Mouse (Mus musculus) CH12.LX (cell line): ENCODE results near the gene Bfsp1. TPM values are rescaled to one million over a fixed set of nuclear protein-coding genes. Genes with fewer than 3 reads are reported as not detected.

Experiments used
- DNase-seq: peaks from one replicate; pipeline ENCODE4 v3.0.0-alpha.2; 2013; ENCODE audit errors: extremely low read depth
- H3K27ac ChIP-seq: 2 replicates; pipeline ENCODE4 v1.5.1; 2012; ENCODE audit warnings: low read depth, mild to moderate bottlenecking, control low read depth, moderate library complexity; ENCODE audit not compliant: insufficient read depth
- H3K27me3 ChIP-seq: replicated peaks from 2 replicates; pipeline ENCODE3; 2012; ENCODE audit warnings: inconsistent platforms
- H3K36me3 ChIP-seq, 2 experiments: replicated peaks in 1 of 2; 2 replicates each; pipeline versions ENCODE3 to v1.6.1; 2012; ENCODE audit warnings: inconsistent platforms in 1 of 2, low read length in 1 of 2, mild to moderate bottlenecking in 1 of 2, mixed read lengths in 1 of 2, moderate library complexity in 1 of 2; ENCODE audit not compliant: control insufficient read depth in 1 of 2, insufficient read depth in 1 of 2
- H3K4me1 ChIP-seq, 2 experiments: 2 replicates each; pipeline ENCODE4 v1.6.1; 2012; ENCODE audit warnings: inconsistent platforms in 1 of 2, moderate library complexity in 1 of 2; ENCODE audit not compliant: insufficient read depth in 2 of 2, control insufficient read depth in 1 of 2
- H3K4me2 ChIP-seq: 2 replicates; pipeline ENCODE4 v1.6.1; 2012; ENCODE audit warnings: low read depth, mild to moderate bottlenecking, control low read depth; ENCODE audit not compliant: poor library complexity, insufficient read depth, severe bottlenecking
- H3K4me3 ChIP-seq, 3 experiments: fragments of 150-350 bp in 1 of 3; sonication (generic) in 1 of 3; replicated peaks in 1 of 3; 2 replicates each; pipeline versions ENCODE3 to v1.5.1; 2011 to 2012; ENCODE audit warnings: low read depth in 2 of 3, low read length in 2 of 3, mild to moderate bottlenecking in 2 of 3, moderate library complexity in 2 of 3, control low read depth in 1 of 3, improper control_type of control experiment in 1 of 3, inconsistent platforms in 1 of 3, mixed read lengths in 1 of 3; ENCODE audit not compliant: poor library complexity in 1 of 3
- H3K79me2 ChIP-seq: replicated peaks from 2 replicates; pipeline ENCODE4 v1.6.1; 2012; ENCODE audit warnings: mild to moderate bottlenecking, moderate library complexity; ENCODE audit not compliant: control insufficient read depth, poor library complexity, insufficient read depth, severe bottlenecking; ENCODE audit errors: extremely low read depth
- H3K9ac ChIP-seq: 2 replicates; pipeline ENCODE4 v1.6.1; 2012; ENCODE audit warnings: low read depth, mild to moderate bottlenecking, control low read depth, moderate library complexity; ENCODE audit not compliant: insufficient read depth
- H3K9me3 ChIP-seq: replicated peaks from 2 replicates; pipeline ENCODE3; 2012; ENCODE audit warnings: low read length, inconsistent platforms, mixed read lengths
- BHLHE40 ChIP-seq: IDR thresholded peaks from 2 replicates; pipeline ENCODE4 v1.6.1; 2011; ENCODE audit warnings: mild to moderate bottlenecking, low read depth, low read length, improper control_type of control experiment
- CHD1 ChIP-seq: IDR thresholded peaks from 2 replicates; pipeline ENCODE4 v1.6.1; 2012; ENCODE audit warnings: low read depth, low read length, improper control_type of control experiment, inconsistent platforms
- CHD2 ChIP-seq: IDR thresholded peaks from 2 replicates; pipeline ENCODE4 v1.6.1; 2011; ENCODE audit warnings: low read length, improper control_type of control experiment
- CTCF ChIP-seq, 2 experiments: IDR thresholded peaks in 1 of 2; conservative IDR thresholded peaks in 1 of 2; 2 replicates each; pipeline ENCODE4 v1.5.1; 2011 to 2012; ENCODE audit warnings: low read depth in 2 of 2, low read length in 2 of 2, improper control_type of control experiment in 1 of 2, inconsistent platforms in 1 of 2, mild to moderate bottlenecking in 1 of 2, moderate library complexity in 1 of 2
- ELF1 ChIP-seq: IDR thresholded peaks from 2 replicates; pipeline ENCODE4 v1.6.1; 2014; ENCODE audit warnings: low read depth, mild to moderate bottlenecking, inconsistent platforms, low read length, improper control_type of control experiment
- EP300 ChIP-seq: IDR thresholded peaks from 2 replicates; pipeline ENCODE4 v1.6.1; 2011; ENCODE audit warnings: low read length, improper control_type of control experiment
- ETS1 ChIP-seq: conservative IDR thresholded peaks from 2 replicates; pipeline ENCODE4 v1.6.1; 2012; ENCODE audit warnings: low read depth, mild to moderate bottlenecking, inconsistent platforms, low read length, improper control_type of control experiment, moderate library complexity
- GABPA ChIP-seq: IDR thresholded peaks from 2 replicates; pipeline ENCODE4 v1.6.1; 2012; ENCODE audit warnings: low read depth, low read length, improper control_type of control experiment, inconsistent platforms; ENCODE audit not compliant: insufficient replicate concordance
- HCFC1 ChIP-seq: IDR thresholded peaks from 2 replicates; pipeline ENCODE4 v1.6.1; 2012; ENCODE audit warnings: low read depth, mild to moderate bottlenecking, inconsistent platforms, low read length, improper control_type of control experiment
- IRF4 ChIP-seq: IDR thresholded peaks from 2 replicates; pipeline ENCODE4 v1.6.1; 2014; ENCODE audit warnings: low read depth, mild to moderate bottlenecking, inconsistent platforms, low read length, improper control_type of control experiment
- MAFK ChIP-seq: IDR thresholded peaks from 2 replicates; pipeline ENCODE4 v1.6.1; 2011; ENCODE audit warnings: low read length, improper control_type of control experiment; ENCODE audit not compliant: insufficient replicate concordance
- MAX ChIP-seq: IDR thresholded peaks from 2 replicates; pipeline ENCODE4 v1.6.1; 2011; ENCODE audit warnings: low read length, improper control_type of control experiment
- MEF2A ChIP-seq: IDR thresholded peaks from 2 replicates; pipeline ENCODE4 v1.6.1; 2014; ENCODE audit warnings: low read depth, mild to moderate bottlenecking, inconsistent platforms, low read length, improper control_type of control experiment, borderline replicate concordance
- MXI1 ChIP-seq: IDR thresholded peaks from 2 replicates; pipeline ENCODE4 v1.6.1; 2011; ENCODE audit warnings: mild to moderate bottlenecking, low read depth, low read length, improper control_type of control experiment
- NELFE ChIP-seq: IDR thresholded peaks from 2 replicates; pipeline ENCODE4 v1.6.1; 2011; ENCODE audit warnings: low read depth, low read length, improper control_type of control experiment
- POLR2A ChIP-seq: IDR thresholded peaks from 2 replicates; pipeline ENCODE4 v1.6.1; 2011; ENCODE audit warnings: low read depth, mild to moderate bottlenecking, improper control_type of control experiment, low read length
- POLR2AphosphoS2 ChIP-seq: IDR thresholded peaks from 2 replicates; pipeline ENCODE4 v1.6.1; 2011; ENCODE audit warnings: low read depth, low read length, improper control_type of control experiment
- RCOR1 ChIP-seq: conservative IDR thresholded peaks from 2 replicates; pipeline ENCODE4 v1.6.1; 2012; ENCODE audit warnings: low read depth, mild to moderate bottlenecking, inconsistent platforms, low read length, improper control_type of control experiment
- SIN3A ChIP-seq: IDR thresholded peaks from 2 replicates; pipeline ENCODE4 v1.6.1; 2012; ENCODE audit warnings: low read length, improper control_type of control experiment, inconsistent platforms
- TBP ChIP-seq: conservative IDR thresholded peaks from 2 replicates; pipeline ENCODE4 v1.6.1; 2011; ENCODE audit warnings: low read depth, low read length, improper control_type of control experiment
- UBTF ChIP-seq: IDR thresholded peaks from 2 replicates; pipeline ENCODE4 v1.6.1; 2012; ENCODE audit warnings: low read depth, mild to moderate bottlenecking, inconsistent platforms, low read length, improper control_type of control experiment, moderate library complexity
- USF1 ChIP-seq: IDR thresholded peaks from 2 replicates; pipeline ENCODE4 v1.6.1; 2014; ENCODE audit warnings: low read depth, mild to moderate bottlenecking, inconsistent platforms, low read length, improper control_type of control experiment
- ZC3H11A ChIP-seq: IDR thresholded peaks from 2 replicates; pipeline ENCODE4 v1.6.1; 2012; ENCODE audit warnings: low read depth, mild to moderate bottlenecking, inconsistent platforms, low read length, improper control_type of control experiment
- ZKSCAN1 ChIP-seq: IDR thresholded peaks from 2 replicates; pipeline ENCODE4 v1.6.1; 2012; ENCODE audit warnings: low read depth, inconsistent platforms, low read length, improper control_type of control experiment, borderline replicate concordance
- ZNF384 ChIP-seq: IDR thresholded peaks from 2 replicates; pipeline ENCODE4 v1.6.1; 2012; ENCODE audit warnings: low read depth, low read length, improper control_type of control experiment, inconsistent platforms
- dilution Hi-C: fragments of 300-500 bp; cut with MboI; formaldehyde crosslinking; loops from 2 replicates; pipeline ENCODE4 v1.14.3; 2020; ENCODE audit warnings: low sequenced_read_pairs; ENCODE audit not compliant: extremely low pct_unique_long_range_greater_than_20kb, extremely low pct_ligation_motif_present
- in situ Hi-C: fragments of 300-500 bp; cut with MboI; formaldehyde crosslinking; loops from 3 replicates; pipeline ENCODE4 v1.14.3; 2019; ENCODE audit warnings: low sequenced_read_pairs, low pct_ligation_motif_present, low pct_unique_long_range_greater_than_20kb, mixed read lengths
- polyA plus RNA-seq: library from polyadenylated mRNA; unstranded; fragments of >175 nt; gene quantifications from 2 replicates; pipeline ENCODE4 v1.2.1, GENCODE M21; 2012; ENCODE audit warnings: low read depth; ENCODE audit not compliant: insufficient read length
- total RNA-seq, 2 experiments: library from RNA; depleted of rRNA; stranded (reverse); fragments of 300-350 nt in 1 of 2; fragments of >200 nt in 1 of 2; gene quantifications; 2 replicates each; pipeline ENCODE4 v1.2.3; 2012 to 2014

Bfsp1 gene
- total and polyA plus RNA-seq, 3 experiments: 0.19 to 0.21 TPM; not detected in 1

- no peaks in the 10 kb centered on the region for H3K27me3 ChIP-seq
- H3K4me1 ChIP-seq: peaks cover 20 to 61% of the 10 kb centered on the region in 2 experiments
- 0 out of 2 replicates have a peak, but pooled peaks have one; percentile 19 for TF ChIP-seq TBP
- TF ChIP-seq RCOR1: 0 out of 2 replicates have a peak, but pooled peaks have one; percentile 27
- TF ChIP-seq IRF4: peak; percentile 75
- no peak for TF ChIP-seq CHD1
- TF ChIP-seq CTCF (conservative IDR thresholded peaks at IDR 0.05 in 1 of 2, IDR thresholded peaks at IDR 0.05 in 1 of 2; ENCODE audit: low read depth in 2 of 2, low read length in 2 of 2): no peak
- no peak for TF ChIP-seq MXI1
- TF ChIP-seq UBTF: no peak
- TF ChIP-seq HCFC1: no peak
- TF ChIP-seq GABPA: no peak
- TF ChIP-seq ZKSCAN1: no peak
- TF ChIP-seq MEF2A: peak; percentile 14; the same call in 1 of the 2 replicates
- no peak for TF ChIP-seq ZNF384
- no peak for TF ChIP-seq SIN3A
- TF ChIP-seq ELF1: 0 out of 2 replicates have a peak, but pooled peaks have one; percentile 24
- TF ChIP-seq POLR2AphosphoS2: no peak
- TF ChIP-seq POLR2A: no peak
- no peak for TF ChIP-seq USF1
- TF ChIP-seq NELFE: no peak
- peak; percentile 82 for TF ChIP-seq EP300
- no peak for TF ChIP-seq MAX
- peak; percentile 34; the same call in 1 of the 2 replicates for TF ChIP-seq ETS1
- TF ChIP-seq MAFK: 0 out of 2 replicates have a peak, but pooled peaks have one; percentile 37
- TF ChIP-seq BHLHE40: no peak
- no peak for TF ChIP-seq CHD2
- TF ChIP-seq ZC3H11A: no peak
- in situ Hi-C loops (loop anchor here (5.0 to 10.0 kb wide), 2 partner anchors 73 to 610 kb away; partner anchors contain the start of gene Dstn), dilution Hi-C loops (no loop called here)
- no peaks in the 10 kb centered on the region for H3K79me2 ChIP-seq
- H3K4me3 ChIP-seq: no peak overlapping the region
- H3K9ac ChIP-seq: no peak overlapping the region
- H3K9me3 ChIP-seq: no peaks in the 10 kb centered on the region
- no peak overlapping the region for H3K27ac ChIP-seq
- H3K36me3 ChIP-seq: no peaks in the 10 kb centered on the region
- peak overlapping the region; percentile 21; the same call in 1 of the 2 replicates for H3K4me2 ChIP-seq
- DNase-seq: peak; percentile 78
Measured at GRCm38 (mm10) chr2:143844779-143845178, 18.2 kb downstream of the Bfsp1 start.
